Mouse (Mus musculus) right cerebral cortex, postnatal 25 days (tissue): Measurements from ENCODE around the gene N6amt1.

ENCODE experiments used
- DNase-seq: peaks from one replicate; pipeline ENCODE4 v3.0.0; 2022

The N6amt1 gene

GRCm38 (mm10) chr16:87393813-87394548, 40.0 kb downstream of the N6amt1 start:
- peak; percentile 43 for DNase-seq

GRCm38 (mm10) chr16:87405001-87405400, 51.0 kb downstream of the N6amt1 start:
- no peak for DNase-seq
